In the genomic region with DNA sequence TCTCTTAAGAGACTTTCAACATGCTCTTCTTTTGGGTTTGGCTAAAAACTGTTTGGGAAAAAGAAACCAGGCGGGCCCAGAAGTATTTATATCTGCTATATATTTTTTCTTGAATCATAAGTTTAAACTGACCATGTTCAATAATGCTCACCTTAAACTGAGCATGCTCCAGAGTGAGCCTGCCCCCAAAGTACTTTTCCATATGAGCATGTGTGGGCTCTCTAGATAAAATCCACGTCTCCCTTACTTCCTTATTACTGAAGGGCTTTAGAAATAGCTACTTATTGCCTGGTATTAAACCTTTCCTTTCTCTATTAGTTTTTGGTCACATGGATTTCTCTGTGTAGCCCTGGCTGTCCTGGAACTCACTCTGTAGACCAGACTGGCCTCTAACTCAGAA, we compare ENCODE assay signal across 18 mouse cellular contexts.
"Had no signal": no experiment of that assay in that cellular context is flagged by ENCODE, and none has a peak within 500 bp of the region (broad histone marks: within the 10 kb centered on the region; RNA-seq: fewer than 3 reads in every experiment).

No protein-coding gene starts in this region.

- H3K4me3 ChIP-seq: heart, adult 2 months; heart, embryonic 13.5 days; heart, embryonic 15.5 days; hindbrain, embryonic 13.5 days; hindbrain, embryonic 15.5 days; layer of hippocampus, adult 2 months; left cerebral cortex, adult 2 months; limb, embryonic 13.5 days; limb, embryonic 15.5 days; liver, embryonic 13.5 days had no signal

- ATAC-seq: hindbrain, postnatal 0 days had no signal

- H3K27ac ChIP-seq: heart, adult 2 months; heart, embryonic 13.5 days; hindbrain, embryonic 13.5 days; hindbrain, embryonic 15.5 days; hindbrain, postnatal 0 days; layer of hippocampus, adult 2 months; left cerebral cortex, adult 2 months had no signal

- H3K4me2 ChIP-seq: heart, embryonic 11.5 days; heart, embryonic 13.5 days; heart, embryonic 15.5 days; hindbrain, embryonic 13.5 days; hindbrain, embryonic 15.5 days; limb, embryonic 13.5 days; limb, embryonic 15.5 days; liver, embryonic 13.5 days had no signal

- H3K36me3 ChIP-seq: heart, embryonic 13.5 days; heart, embryonic 15.5 days; hindbrain, embryonic 13.5 days; hindbrain, embryonic 15.5 days; limb, embryonic 13.5 days; limb, embryonic 15.5 days; liver, embryonic 13.5 days had no signal

- H3K9me3 ChIP-seq: heart, embryonic 13.5 days; heart, embryonic 15.5 days; hindbrain, embryonic 13.5 days; hindbrain, embryonic 15.5 days; limb, embryonic 13.5 days; limb, embryonic 15.5 days; liver, embryonic 13.5 days had no signal

- DNase-seq: gastrocnemius, postnatal 14 days; gastrocnemius, postnatal 36 days; heart, adult 11 months; heart, adult 2 months; heart, postnatal 14 days; heart, postnatal 36 days; left cerebral cortex, postnatal 4 days; liver, embryonic 13.5 days had no signal

- H3K27me3 ChIP-seq: heart, embryonic 13.5 days; heart, embryonic 15.5 days; hindbrain, embryonic 13.5 days; hindbrain, embryonic 15.5 days; limb, embryonic 13.5 days; limb, embryonic 15.5 days; liver, embryonic 13.5 days had no signal

- H3K9ac ChIP-seq: heart, embryonic 13.5 days; heart, embryonic 15.5 days; hindbrain, embryonic 13.5 days; hindbrain, embryonic 15.5 days; limb, embryonic 13.5 days; limb, embryonic 15.5 days; liver, embryonic 13.5 days had no signal
